Mouse (Mus musculus) limb, embryonic 10.5 days (tissue): ENCODE measurements around the gene Ccdc13. TPM values are rescaled to one million over a fixed set of nuclear protein-coding genes. Genes with fewer than 3 reads are reported as not detected.

Experiments used
- DNase-seq: peaks from one replicate; pipeline ENCODE4 v3.0.0-alpha.2; 2017; ENCODE audit warnings: low spot score
- H3K27ac ChIP-seq: fragments of 300-500 bp; sonication (generic); 2 replicates; pipeline ENCODE4 v1.5.1; 2016; ENCODE audit warnings: mild to moderate bottlenecking
- H3K27me3 ChIP-seq: fragments of 300-500 bp; sonication (generic); 2 replicates; pipeline ENCODE4 v1.6.1; 2016; ENCODE audit warnings: low read depth, mild to moderate bottlenecking; ENCODE audit not compliant: poor library complexity, severe bottlenecking
- H3K36me3 ChIP-seq: fragments of 300-500 bp; sonication (generic); 2 replicates; pipeline ENCODE4 v1.6.1; 2016; ENCODE audit warnings: mild to moderate bottlenecking, moderate library complexity
- H3K4me1 ChIP-seq: fragments of 300-500 bp; sonication (generic); 2 replicates; pipeline ENCODE4 v1.6.1; 2016
- H3K4me3 ChIP-seq: fragments of 300-500 bp; sonication (generic); 2 replicates; pipeline ENCODE4 v1.5.1; 2016; ENCODE audit warnings: mild to moderate bottlenecking, moderate library complexity
- H3K9me3 ChIP-seq: fragments of 300-500 bp; sonication (generic); replicated peaks from 2 replicates; pipeline ENCODE4 v1.6.1; 2016; ENCODE audit warnings: mild to moderate bottlenecking
- WGBS: fragments of 180-500 bp; shearing (Covaris S2); methylation state at CpG from one replicate; pipeline ENCODE4 v1.1.7; 2016; 5-methylcytosine and 5-hydroxymethylcytosine counted together
- polyA plus RNA-seq: library from polyadenylated mRNA; unstranded; fragments of >200 nt; fragmentation: Nextera tagmentation; extraction: Ambion mirVana; gene quantifications from 2 replicates; pipeline ENCODE4 v1.2.1, GENCODE M21; 2016

Gene Ccdc13
- polyA plus RNA-seq, 1 experiment from 2014 or later: 0.36 TPM

GRCm38 (mm10) chr9:121760271-121761090 lies 78.8 kb downstream of the Ccdc13 start:
- Histone ChIP-seq H3K4me1 (peaks cover 54% of the 10 kb centered on the region), H3K27me3 (no peaks in the 10 kb centered on the region), H3K4me3 (peak overlapping the region; percentile 68), H3K9me3 (no peaks in the 10 kb centered on the region), H3K27ac (peak overlapping the region; percentile 95), H3K36me3 (peaks cover 52% of the 10 kb centered on the region)
- 2% methylated on average over 43 of the region's 43 CpGs for WGBS
- DNase-seq: peak; percentile 90

DNA sequence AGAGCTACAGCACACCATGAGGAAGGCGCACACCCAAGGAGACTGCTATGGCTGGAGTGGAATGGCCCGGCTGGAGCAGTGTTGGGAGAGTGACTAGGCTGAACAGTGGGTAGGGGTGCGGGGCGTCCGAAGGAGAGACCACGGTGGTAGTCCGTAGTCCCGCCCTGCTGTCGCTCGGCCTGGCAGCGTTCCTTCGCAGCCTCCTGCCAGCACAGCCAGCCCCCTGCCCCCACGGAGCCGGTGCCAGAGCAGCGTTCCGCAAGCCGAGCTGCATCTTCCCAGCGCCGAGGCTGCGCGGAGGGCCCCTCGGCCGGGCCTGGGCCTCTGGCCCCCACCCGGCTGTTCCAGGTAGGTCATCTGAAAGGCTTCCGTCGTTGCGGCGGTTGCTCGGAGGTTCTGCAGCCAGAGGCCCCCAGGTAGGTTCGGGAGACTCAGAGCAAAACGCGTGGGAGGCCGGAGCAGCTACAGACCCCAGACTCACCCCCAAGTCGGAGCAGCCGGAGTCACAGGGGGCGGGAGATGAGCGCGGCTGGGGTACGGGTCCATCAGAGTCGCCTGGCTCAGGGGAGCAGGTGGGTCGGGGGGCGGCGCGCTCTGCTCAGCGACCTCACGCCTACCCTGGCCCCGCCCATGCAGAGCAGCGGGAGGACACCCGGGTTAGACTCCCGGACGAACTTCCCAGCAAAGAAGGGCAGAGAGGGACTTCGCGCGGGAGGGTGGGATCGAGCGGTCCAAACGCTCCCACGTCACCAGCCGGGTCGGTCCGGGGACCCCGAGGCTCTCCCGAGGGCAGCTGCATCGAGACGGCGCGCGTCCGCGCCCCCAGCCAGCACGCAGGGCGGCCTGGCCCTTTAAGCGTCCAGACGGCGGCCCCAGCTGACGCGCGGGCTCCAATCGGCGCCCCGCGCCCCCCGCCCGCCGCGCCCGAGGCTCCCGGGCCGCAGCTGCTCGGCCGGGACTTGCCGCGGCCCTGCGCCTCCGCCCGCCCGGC lies 79.9 kb downstream of the Ccdc13 start, which contains the start of gene Zfp651:
Zfp651 (plus strand) TSS at position 240 of the 991 bp plus-strand sequence.
- Histone ChIP-seq H3K27ac (peak within 1 kb of the TSS; percentile 95), H3K9me3 (no peaks in the 10 kb centered on the region), H3K4me1 (peaks cover 54% of the 10 kb centered on the region), H3K27me3 (no peaks in the 10 kb centered on the region), H3K36me3 (peaks cover 52% of the 10 kb centered on the region), H3K4me3 (peak within 1 kb of the TSS; percentile 68)
- 2% methylated on average over 96 of the region's 97 CpGs for WGBS
- DNase-seq: peak; percentile 80

DNA sequence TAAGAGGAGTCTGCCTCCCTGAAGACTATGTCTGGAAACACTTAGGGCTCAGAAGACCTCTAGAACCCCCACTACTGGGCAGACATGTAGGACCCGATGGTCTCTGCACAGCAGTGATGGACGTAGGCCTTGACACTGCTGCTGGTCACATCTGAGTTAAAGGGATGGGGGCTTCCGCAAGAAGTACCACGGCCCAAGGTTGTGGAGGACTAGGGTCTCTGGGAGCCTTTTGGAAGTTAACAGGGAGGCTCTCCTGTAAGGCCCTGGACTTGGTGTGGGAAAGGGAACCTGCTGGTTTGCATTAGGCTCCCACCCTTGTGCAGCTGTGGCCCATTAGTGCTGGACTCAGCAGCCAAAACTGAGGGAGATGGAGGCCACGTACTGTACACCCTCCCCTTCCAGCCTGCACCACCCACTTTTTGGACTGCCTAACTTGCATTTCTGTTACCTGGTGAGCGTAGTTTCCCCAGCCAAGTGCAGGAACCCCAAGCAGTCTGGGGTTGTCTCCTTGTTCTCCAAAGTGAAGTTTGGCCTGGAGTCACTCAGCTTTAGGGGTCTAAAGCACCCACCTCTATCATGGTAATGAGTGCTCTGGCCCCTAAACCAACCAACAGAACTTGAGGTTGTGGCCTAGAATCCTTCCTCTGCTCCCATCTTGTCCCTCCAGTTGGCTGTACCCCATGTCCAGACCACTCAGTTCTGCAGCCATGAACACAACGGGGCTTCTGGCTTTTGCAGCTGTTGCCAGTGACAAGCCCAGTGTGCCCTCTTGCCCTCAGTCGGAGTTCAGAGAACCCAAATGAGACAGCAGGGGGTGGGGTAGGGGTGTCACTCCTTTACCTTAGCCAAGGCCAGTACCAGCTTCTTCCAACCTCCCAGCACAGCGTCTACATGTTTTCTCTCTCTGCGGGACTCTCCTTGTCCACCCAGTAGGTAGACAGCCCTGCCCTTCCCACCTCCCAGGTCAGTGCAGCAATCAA lies 81.1 kb downstream of the Ccdc13 start:
- Histone ChIP-seq H3K4me3 (peak overlapping the region; percentile 68), H3K27ac (peak overlapping the region; percentile 95), H3K4me1 (peaks cover 54% of the 10 kb centered on the region), H3K27me3 (no peaks in the 10 kb centered on the region), H3K36me3 (peaks cover 52% of the 10 kb centered on the region), H3K9me3 (no peaks in the 10 kb centered on the region)
- DNase-seq: peak; percentile 79
- WGBS: 42% methylated on average over 10 of the region's 10 CpGs

DNA sequence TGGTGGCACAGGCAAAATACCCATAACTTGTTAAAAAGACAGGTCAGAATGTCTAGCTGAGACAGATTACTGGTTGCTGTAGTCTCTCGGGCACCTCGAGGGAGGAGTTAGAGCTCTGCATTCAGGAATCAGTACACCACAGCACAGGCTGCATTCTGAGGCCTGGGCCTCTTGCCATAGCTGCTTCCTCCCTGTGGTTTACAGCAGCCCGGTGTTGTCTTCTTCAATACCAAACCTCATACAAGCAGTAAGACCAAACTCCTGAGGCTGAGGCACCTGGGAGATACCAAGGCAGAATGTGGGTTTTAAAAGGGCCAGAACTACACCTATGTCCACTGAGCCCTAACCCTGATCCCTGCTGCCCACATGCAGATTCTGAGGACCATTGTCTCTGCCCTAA lies 81.8 kb downstream of the Ccdc13 start:
- peak; percentile 47 for DNase-seq
- no peaks in the 10 kb centered on the region for H3K9me3 ChIP-seq
- H3K27ac ChIP-seq: peak overlapping the region; percentile 95
- WGBS: 69% methylated on average over 3 of the region's 3 CpGs
- no peaks in the 10 kb centered on the region for H3K27me3 ChIP-seq
- H3K4me3 ChIP-seq: peak overlapping the region; percentile 68; the same call in 1 of the 2 replicates
- H3K4me1 ChIP-seq: peaks cover 53% of the 10 kb centered on the region
- peaks cover 52% of the 10 kb centered on the region for H3K36me3 ChIP-seq

DNA sequence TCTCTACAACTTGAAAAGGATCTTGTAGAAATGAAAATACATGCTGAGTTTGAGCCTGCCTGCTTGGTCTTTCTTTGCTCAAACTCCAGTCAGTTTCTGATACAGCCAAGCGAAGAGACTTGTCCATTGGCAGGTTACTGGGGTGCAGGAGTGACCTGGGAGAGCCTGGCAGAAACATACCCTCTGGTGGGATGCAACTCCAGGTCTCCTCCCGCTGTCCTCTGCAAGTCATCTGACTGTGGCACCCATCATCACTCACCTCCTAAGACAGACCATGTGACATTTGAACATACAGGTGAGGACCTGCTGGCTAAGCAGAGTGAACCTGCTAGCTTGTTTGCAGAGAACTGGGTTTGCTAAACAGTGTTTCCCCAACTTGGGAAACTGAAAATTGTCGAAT lies 82.5 kb downstream of the Ccdc13 start:
- no peak overlapping the region for H3K27ac ChIP-seq

DNA sequence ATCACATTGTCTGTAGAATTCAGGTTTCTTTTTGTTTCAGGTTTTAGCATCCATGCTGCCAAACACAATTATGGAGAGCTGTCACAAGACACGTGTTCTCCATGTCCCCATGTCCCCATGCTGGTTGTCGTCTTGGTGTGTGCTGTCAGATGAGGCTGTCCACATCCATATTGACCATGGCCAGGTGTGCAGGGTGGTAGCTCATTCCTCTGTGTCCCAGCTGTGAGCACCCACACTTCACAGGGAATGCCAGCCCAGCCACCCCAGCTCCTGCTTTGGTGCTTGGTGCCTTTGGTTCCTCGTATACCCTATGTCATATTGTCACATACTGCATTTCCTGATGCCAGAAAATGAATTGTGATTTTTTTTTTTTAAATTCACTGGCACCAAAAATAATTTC lies 84.6 kb downstream of the Ccdc13 start:
- Histone ChIP-seq H3K36me3 (peaks cover 72% of the 10 kb centered on the region), H3K9me3 (no peaks in the 10 kb centered on the region), H3K27ac (no peak overlapping the region), H3K4me1 (peaks cover 27% of the 10 kb centered on the region), H3K4me3 (no peak overlapping the region), H3K27me3 (no peaks in the 10 kb centered on the region)
- WGBS: 94% methylated on average over 3 of the region's 3 CpGs
- no peak for DNase-seq

More for the DNA sequence above, 82.5 kb downstream of the Ccdc13 start:
- H3K4me3 ChIP-seq: no peak overlapping the region
- H3K4me1 ChIP-seq: peaks cover 46% of the 10 kb centered on the region
- WGBS: 88% methylated on average over 3 of the region's 3 CpGs
- H3K36me3 ChIP-seq: peaks cover 52% of the 10 kb centered on the region
- DNase-seq: no peak
- H3K9me3 ChIP-seq: no peaks in the 10 kb centered on the region
- H3K27me3 ChIP-seq: no peaks in the 10 kb centered on the region

GRCm38 (mm10) chr9:121752774-121753173 lies 86.5 kb downstream of the Ccdc13 start:
- DNase-seq: no peak
- Histone ChIP-seq H3K27ac (no peak overlapping the region), H3K4me3 (no peak overlapping the region), H3K9me3 (no peaks in the 10 kb centered on the region), H3K36me3 (peaks cover 91% of the 10 kb centered on the region), H3K27me3 (no peaks in the 10 kb centered on the region), H3K4me1 (peaks cover 8% of the 10 kb centered on the region)
- 97% methylated on average over 9 of the region's 9 CpGs for WGBS

Other genes with a start within 250 kb of the Ccdc13 start
- not detected in 2 replicates for gene Lyzl4, start 197.4 kb downstream of the Ccdc13 start, polyA plus RNA-seq
- gene Vipr1, start 196.7 kb downstream of the Ccdc13 start, polyA plus RNA-seq: 0.14 and 0.49 TPM in 2 replicates
- 10.9 and 12.6 TPM in 2 replicates for gene Sec22c, start 134.0 kb downstream of the Ccdc13 start, polyA plus RNA-seq
- 93.9 and 94.8 TPM in 2 replicates for gene Ss18l2, start 129.1 kb downstream of the Ccdc13 start, polyA plus RNA-seq
- gene Nktr, start 120.3 kb downstream of the Ccdc13 start, polyA plus RNA-seq: 47.2 and 58.8 TPM in 2 replicates
- 4.4 and 7.0 TPM in 2 replicates for gene Zfp651, start 80.1 kb downstream of the Ccdc13 start, polyA plus RNA-seq
- 0.10 and 0.71 TPM in 2 replicates for gene Klhl40, start 61.9 kb downstream of the Ccdc13 start, polyA plus RNA-seq
- gene Hhatl, start 47.0 kb downstream of the Ccdc13 start, polyA plus RNA-seq: not detected in 2 replicates
- 174 and 201 TPM in 2 replicates for gene Higd1a, start 18.9 kb upstream of the Ccdc13 start, polyA plus RNA-seq
- gene Ackr2, start 58.9 kb upstream of the Ccdc13 start, polyA plus RNA-seq: 0.16 TPM in 1 of 2 replicates, not detected in the other
- gene Cyp8b1, start 76.8 kb upstream of the Ccdc13 start, polyA plus RNA-seq: not detected in 2 replicates
- 0.40 and 0.65 TPM in 2 replicates for gene Fam198a, start 111.5 kb upstream of the Ccdc13 start, polyA plus RNA-seq
- gene Pomgnt2, start 157.6 kb upstream of the Ccdc13 start, polyA plus RNA-seq: 11.5 and 12.5 TPM in 2 replicates